Mouse (Mus musculus): ENCODE results near the gene Pitpna. TPM values are rescaled to one million over a fixed set of nuclear protein-coding genes. Genes with fewer than 3 reads are reported as not detected.

The Pitpna gene
- polyA plus RNA-seq, 1 experiment: 209 TPM

- no peak overlapping the region for H3K4me3 ChIP-seq (ENCODE audit: insufficient read depth, low read depth, low read length)
- TF ChIP-seq POLR2A (IDR thresholded peaks at IDR 0.05; ENCODE audit: insufficient read depth, low read depth, low read length): no peak
- no peak for TF ChIP-seq CTCF (IDR thresholded peaks at IDR 0.05; ENCODE audit: insufficient read depth, low read depth, low read length)
- peaks cover 39% of the 10 kb centered on the region for H3K4me1 ChIP-seq (ENCODE audit: control insufficient read depth, insufficient read depth, low read length)
- H3K27ac ChIP-seq (ENCODE audit: insufficient read depth, low read depth, low read length): no peak overlapping the region
- 94% methylated on average over 12 of the region's 12 CpGs for WGBS
Observed at GRCm38 (mm10) chr11:75568962-75569361, 18.9 kb upstream of the Pitpna start.

DNA sequence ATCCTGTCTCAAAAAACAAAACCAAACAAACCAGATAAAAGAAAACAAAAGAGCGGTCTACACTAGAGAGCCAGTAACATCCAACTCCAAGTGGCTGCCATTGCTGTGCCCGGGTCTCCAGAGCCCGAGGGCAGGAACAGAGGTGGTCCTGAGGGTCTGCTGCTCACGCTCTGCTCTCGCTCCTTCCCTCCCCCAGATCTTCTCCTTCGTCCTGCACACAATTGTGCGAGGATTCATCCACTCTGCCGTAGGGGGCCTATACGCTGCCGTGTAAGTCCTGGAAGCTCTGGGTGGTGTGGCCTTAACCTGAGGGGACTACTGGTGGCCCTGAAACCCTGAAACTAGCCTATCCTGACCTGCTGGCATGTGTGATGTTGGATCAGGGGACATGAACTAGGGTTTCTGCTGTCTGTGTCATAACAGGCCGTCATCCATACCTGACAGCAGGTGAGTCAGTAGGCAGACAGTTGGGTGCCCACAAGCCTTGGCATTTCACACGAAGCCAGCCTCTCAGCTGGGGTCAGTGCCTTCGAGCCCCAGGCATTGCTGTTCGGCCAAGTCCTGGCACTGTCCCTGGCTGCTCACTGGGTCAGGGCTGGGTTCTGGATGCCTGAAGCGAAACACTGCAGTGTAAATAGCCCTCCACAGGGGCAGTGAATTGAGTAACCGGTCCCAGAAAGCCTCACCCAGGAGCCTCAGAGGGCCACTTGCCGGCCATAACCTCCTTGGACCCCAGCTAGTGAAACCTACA is 17.3 kb upstream of the Pitpna start:
- H3K4me3 ChIP-seq (ENCODE audit: insufficient read depth, low read depth, low read length): no peak overlapping the region
- H3K4me1 ChIP-seq (ENCODE audit: control insufficient read depth, insufficient read depth, low read length): peaks cover 34% of the 10 kb centered on the region
- no peak overlapping the region for H3K27ac ChIP-seq (ENCODE audit: insufficient read depth, low read depth, low read length)
- no peak for TF ChIP-seq CTCF (IDR thresholded peaks at IDR 0.05; ENCODE audit: insufficient read depth, low read depth, low read length)
- TF ChIP-seq POLR2A (IDR thresholded peaks at IDR 0.05; ENCODE audit: insufficient read depth, low read depth, low read length): no peak
- 90% methylated on average over 17 of the region's 17 CpGs for WGBS

DNA sequence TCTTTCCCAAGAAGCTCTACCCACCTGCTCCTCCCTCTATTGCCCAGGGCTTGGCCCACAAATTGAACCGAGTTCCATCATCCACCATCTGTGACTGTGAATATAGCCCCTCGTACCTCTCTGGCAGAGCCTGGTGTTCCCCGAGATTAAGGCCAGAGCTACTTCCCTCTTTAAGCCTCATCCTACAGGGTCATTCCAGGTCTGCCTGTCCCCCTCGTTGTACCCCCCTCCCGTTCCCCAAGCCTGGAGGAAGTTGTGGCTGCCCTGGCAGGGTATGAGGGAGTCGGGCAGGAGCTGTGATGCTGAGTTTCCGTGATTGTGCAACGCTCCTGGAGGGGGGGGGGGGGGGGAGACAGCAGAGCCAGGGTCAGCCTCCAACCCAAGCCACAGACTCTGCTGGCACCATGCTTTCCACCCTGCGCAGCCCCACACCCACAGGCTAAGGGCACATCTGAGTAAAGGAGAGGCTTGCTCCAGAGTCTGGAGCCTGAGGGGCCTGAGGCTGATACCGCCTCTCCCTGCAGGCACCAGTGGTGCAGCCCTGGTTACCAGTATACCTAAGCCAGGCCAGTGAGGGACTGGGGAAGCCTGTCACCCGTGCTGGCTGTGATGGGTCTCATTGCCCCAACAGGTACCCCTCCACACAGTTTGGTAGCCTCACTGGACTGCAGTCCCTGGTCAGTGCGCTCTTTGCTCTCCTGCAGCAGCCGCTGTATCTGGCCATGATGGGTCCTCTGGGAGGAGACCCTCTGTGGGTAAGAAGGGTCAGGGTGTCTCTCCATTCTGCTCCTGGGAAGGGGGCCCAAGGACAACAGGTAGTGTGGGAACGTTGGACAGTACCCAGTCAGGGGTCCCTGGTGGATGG is 16.5 kb upstream of the Pitpna start:
- no peak overlapping the region for H3K27ac ChIP-seq (ENCODE audit: insufficient read depth, low read depth, low read length)

GRCm38 (mm10) chr11:75572301-75572791 is 15.6 kb upstream of the Pitpna start:
- no peak for TF ChIP-seq CTCF (IDR thresholded peaks at IDR 0.05; ENCODE audit: insufficient read depth, low read depth, low read length)
- TF ChIP-seq POLR2A (IDR thresholded peaks at IDR 0.05; ENCODE audit: insufficient read depth, low read depth, low read length): no peak
- Histone ChIP-seq H3K4me3 (ENCODE audit: insufficient read depth, low read depth, low read length) (no peak overlapping the region), H3K27ac (ENCODE audit: insufficient read depth, low read depth, low read length) (peak overlapping the region; percentile 93), H3K4me1 (ENCODE audit: control insufficient read depth, insufficient read depth, low read length) (peaks cover 25% of the 10 kb centered on the region)
- 24% methylated on average over 10 of the region's 10 CpGs for WGBS

More for the DNA sequence above, 16.5 kb upstream of the Pitpna start:
- WGBS: 76% methylated on average over 14 of the region's 14 CpGs
- Histone ChIP-seq H3K4me1 (ENCODE audit: control insufficient read depth, insufficient read depth, low read length) (peaks cover 30% of the 10 kb centered on the region), H3K4me3 (ENCODE audit: insufficient read depth, low read depth, low read length) (no peak overlapping the region)
- TF ChIP-seq POLR2A (IDR thresholded peaks at IDR 0.05; ENCODE audit: insufficient read depth, low read depth, low read length): no peak
- no peak for TF ChIP-seq CTCF (IDR thresholded peaks at IDR 0.05; ENCODE audit: insufficient read depth, low read depth, low read length)

GRCm38 (mm10) chr11:75572854-75573650 is 14.8 kb upstream of the Pitpna start:
- Histone ChIP-seq H3K4me3 (ENCODE audit: insufficient read depth, low read depth, low read length) (no peak overlapping the region), H3K27ac (ENCODE audit: insufficient read depth, low read depth, low read length) (peak overlapping the region; percentile 93), H3K4me1 (ENCODE audit: control insufficient read depth, insufficient read depth, low read length) (peaks cover 25% of the 10 kb centered on the region)
- no peak for TF ChIP-seq POLR2A (IDR thresholded peaks at IDR 0.05; ENCODE audit: insufficient read depth, low read depth, low read length)
- peak; percentile 76 for TF ChIP-seq CTCF (IDR thresholded peaks at IDR 0.05; ENCODE audit: insufficient read depth, low read depth, low read length)
- 12% methylated on average over 12 of the region's 12 CpGs for WGBS

- TF ChIP-seq POLR2A (IDR thresholded peaks at IDR 0.05; ENCODE audit: insufficient read depth, low read depth, low read length) (no peak), CTCF (IDR thresholded peaks at IDR 0.05; ENCODE audit: insufficient read depth, low read depth, low read length) (no peak)
- H3K4me1 ChIP-seq (ENCODE audit: control insufficient read depth, insufficient read depth, low read length): peaks cover 25% of the 10 kb centered on the region
- 84% methylated on average over 5 of the region's 5 CpGs for WGBS
Observed at GRCm38 (mm10) chr11:75574378-75575123, 13.3 kb upstream of the Pitpna start.

GRCm38 (mm10) chr11:75575560-75576123 is 12.3 kb upstream of the Pitpna start:
- peaks cover 25% of the 10 kb centered on the region for H3K4me1 ChIP-seq (ENCODE audit: control insufficient read depth, insufficient read depth, low read length)
- H3K4me3 ChIP-seq (ENCODE audit: insufficient read depth, low read depth, low read length): no peak overlapping the region
- H3K27ac ChIP-seq (ENCODE audit: insufficient read depth, low read depth, low read length): no peak overlapping the region
- no peak for TF ChIP-seq CTCF (IDR thresholded peaks at IDR 0.05; ENCODE audit: insufficient read depth, low read depth, low read length)
- no peak for TF ChIP-seq POLR2A (IDR thresholded peaks at IDR 0.05; ENCODE audit: insufficient read depth, low read depth, low read length)
- 80% methylated on average over 9 of the region's 9 CpGs for WGBS

More at GRCm38 (mm10) chr11:75574378-75575123, 13.3 kb upstream of the Pitpna start:
- no peak overlapping the region for H3K4me3 ChIP-seq (ENCODE audit: insufficient read depth, low read depth, low read length)
- no peak overlapping the region for H3K27ac ChIP-seq (ENCODE audit: insufficient read depth, low read depth, low read length)
